Mouse (Mus musculus) embryonic fibroblast, embryonic 13.5 days (primary cell): ENCODE results near the gene Apol9a.
"Not testable (repeated sequence)": the region's sequence is repeated elsewhere in the genome, so short reads cannot be mapped to it uniquely, and the experiment has no call there.

Source experiments
- CTCF ChIP-seq: IDR thresholded peaks from 2 replicates; pipeline ENCODE4 v1.5.1; 2011; ENCODE audit warnings: mild to moderate bottlenecking, control low read depth, low read length, moderate library complexity, borderline replicate concordance; ENCODE audit not compliant: insufficient read depth
- POLR2A ChIP-seq: IDR thresholded peaks from 2 replicates; pipeline ENCODE4 v1.6.1; 2011; ENCODE audit warnings: low read depth, mild to moderate bottlenecking, control low read depth, low read length, moderate library complexity

DNA sequence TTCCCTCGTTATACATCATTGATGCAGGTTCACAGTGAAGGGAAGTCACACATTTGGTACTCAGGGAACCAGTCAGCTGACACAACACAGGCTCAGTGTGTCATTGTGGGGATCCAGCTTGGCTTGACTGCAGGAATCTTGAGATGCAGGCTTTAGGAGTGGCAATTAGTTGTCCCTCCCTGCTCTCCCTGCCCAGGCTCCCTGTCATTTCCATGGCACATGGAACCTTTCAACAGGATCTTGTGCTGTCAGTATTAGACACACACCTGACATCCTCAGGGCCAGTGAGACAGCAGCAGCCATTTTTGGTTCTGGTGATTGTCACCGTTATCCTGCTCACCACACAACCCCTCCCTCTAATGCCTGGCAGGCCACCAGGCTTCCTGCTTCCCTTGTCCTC, 4.7 kb upstream of the Apol9a start:
- TF ChIP-seq CTCF, POLR2A: not testable (repeated sequence)
